In genomic region chr7:83206999-83207398, GRCm38 (mm10) we compare ENCODE assay signal across 24 mouse cellular contexts.
"Had no signal": no experiment of that assay in that cellular context is flagged by ENCODE, and none has a peak within 500 bp of the region (broad histone marks: within the 10 kb centered on the region; RNA-seq: fewer than 3 reads in every experiment).

No protein-coding gene starts in this region.

- H3K27ac ChIP-seq: gastrocnemius, adult 2 months; heart, adult 2 months; heart, embryonic 10.5 days; hindbrain, embryonic 13.5 days; hindbrain, embryonic 15.5 days; hindbrain, postnatal 0 days; layer of hippocampus, adult 2 months; left cerebral cortex, adult 2 months; limb, embryonic 10.5 days; limb, embryonic 12.5 days; liver, embryonic 13.5 days; liver, embryonic 15.5 days had no signal

- H3K9ac ChIP-seq: heart, embryonic 12.5 days; hindbrain, embryonic 13.5 days; hindbrain, embryonic 15.5 days; limb, embryonic 12.5 days; liver, embryonic 13.5 days; liver, embryonic 15.5 days; liver, postnatal 0 days had no signal

- H3K4me3 ChIP-seq: gastrocnemius, adult 2 months; heart, adult 2 months; heart, embryonic 10.5 days; heart, embryonic 12.5 days; hindbrain, embryonic 13.5 days; hindbrain, embryonic 15.5 days; layer of hippocampus, adult 2 months; left cerebral cortex, adult 2 months; limb, embryonic 10.5 days; limb, embryonic 12.5 days; liver, embryonic 13.5 days; liver, embryonic 15.5 days had no signal

- H3K4me1 ChIP-seq: liver, embryonic 13.5 days; liver, embryonic 15.5 days had no signal

- H3K36me3 ChIP-seq: heart, embryonic 10.5 days; heart, embryonic 12.5 days; hindbrain, embryonic 13.5 days; hindbrain, embryonic 15.5 days; limb, embryonic 10.5 days; limb, embryonic 12.5 days; liver, embryonic 13.5 days; liver, embryonic 15.5 days had no signal

- H3K27me3 ChIP-seq: hindbrain, embryonic 13.5 days; hindbrain, embryonic 15.5 days; limb, embryonic 12.5 days; liver, embryonic 13.5 days; liver, embryonic 15.5 days had no signal

- H3K9me3 ChIP-seq: heart, embryonic 10.5 days; heart, embryonic 12.5 days; hindbrain, embryonic 13.5 days; hindbrain, embryonic 15.5 days; limb, embryonic 10.5 days; limb, embryonic 12.5 days; liver, embryonic 13.5 days; liver, embryonic 15.5 days had no signal

- DNase-seq: gastrocnemius, adult 2 months; gastrocnemius, postnatal 10 days; gastrocnemius, postnatal 25 days; heart, adult 2 months; heart, postnatal 10 days; heart, postnatal 4 days; kidney, adult 11 months; kidney, adult 8-10 months; kidney, postnatal 10 days; kidney, postnatal 25 days; kidney, postnatal 4 days; liver; liver, embryonic 13.5 days; liver, postnatal 0 days had no signal
